Mouse (Mus musculus) spleen, adult 18-20 months (tissue): Measurements from ENCODE around the gene Dsel.

ENCODE experiments used
- DNase-seq, 2 experiments: peaks; one replicate each; pipeline ENCODE4 v3.0.0; 2022; ENCODE audit warnings: mixed read lengths in 2 of 2

Dsel gene

DNA sequence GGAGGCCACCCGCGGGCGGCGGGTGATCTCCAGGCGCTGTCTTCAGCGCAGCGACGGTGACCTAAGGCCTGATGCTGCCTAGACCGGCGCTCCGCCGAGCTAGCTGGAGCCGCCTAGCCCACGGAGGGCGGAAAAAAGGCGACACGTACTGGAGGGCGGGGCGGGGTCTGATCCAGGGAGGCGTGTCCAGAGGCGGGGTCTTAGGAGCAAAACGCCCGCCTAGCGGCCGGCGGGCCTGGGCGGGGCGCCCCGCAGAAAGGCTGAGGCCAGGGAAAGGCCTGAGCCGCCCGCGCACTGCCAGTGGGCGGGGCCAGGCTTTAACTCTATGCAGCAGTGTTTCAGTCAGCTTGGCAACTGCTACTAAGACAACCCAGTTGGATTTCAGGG lies at the start of gene Dsel:
TSS of gene Dsel (minus strand) at position 140 of the 387 bp plus-strand sequence.
- peak; percentile 72 to 80 for DNase-seq

GRCm38 (mm10) chr1:111911424-111911823 lies 46.7 kb upstream of the Dsel start:
- no peak for DNase-seq

DNA sequence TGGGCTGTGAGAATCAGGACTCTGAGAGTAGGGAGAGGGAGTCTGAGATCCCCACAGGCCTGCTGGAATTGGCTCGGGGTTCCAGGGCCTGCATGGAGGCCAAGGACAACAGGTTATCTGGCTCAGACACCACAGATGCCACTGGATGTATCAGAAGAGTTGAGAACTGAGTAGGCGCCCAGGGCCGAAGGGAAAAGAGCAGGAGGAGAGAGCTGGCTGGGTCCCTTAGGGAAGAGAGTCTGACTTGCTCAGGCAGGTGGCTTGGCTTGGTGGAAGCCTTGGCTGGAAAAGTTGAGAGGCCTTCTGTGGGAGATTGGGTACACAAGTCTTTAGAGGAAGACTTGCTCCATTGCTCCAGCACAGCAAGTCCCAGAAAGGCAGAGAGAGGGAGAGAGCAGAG lies 18.6 kb upstream of the Dsel start:
- no peak for DNase-seq

DNA sequence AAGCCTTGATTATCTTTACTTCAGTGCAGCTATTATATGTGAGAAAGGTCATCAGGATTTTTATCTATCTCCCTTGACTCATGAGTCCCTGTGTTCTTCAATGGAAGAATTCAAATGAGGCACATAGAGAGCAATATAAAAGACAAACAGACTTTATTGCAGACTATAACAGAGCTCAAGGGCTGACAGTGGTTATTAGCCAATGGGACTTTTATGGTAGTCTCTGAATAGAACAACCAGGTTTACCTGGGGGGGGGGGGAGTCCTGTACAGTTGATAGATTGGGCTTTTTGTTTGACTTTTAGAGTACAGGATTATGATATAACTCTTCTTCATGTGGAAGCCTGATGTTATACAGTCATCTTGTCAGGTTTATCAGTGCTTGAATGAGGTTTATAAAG lies 11.1 kb upstream of the Dsel start:
- DNase-seq: no peak

DNA sequence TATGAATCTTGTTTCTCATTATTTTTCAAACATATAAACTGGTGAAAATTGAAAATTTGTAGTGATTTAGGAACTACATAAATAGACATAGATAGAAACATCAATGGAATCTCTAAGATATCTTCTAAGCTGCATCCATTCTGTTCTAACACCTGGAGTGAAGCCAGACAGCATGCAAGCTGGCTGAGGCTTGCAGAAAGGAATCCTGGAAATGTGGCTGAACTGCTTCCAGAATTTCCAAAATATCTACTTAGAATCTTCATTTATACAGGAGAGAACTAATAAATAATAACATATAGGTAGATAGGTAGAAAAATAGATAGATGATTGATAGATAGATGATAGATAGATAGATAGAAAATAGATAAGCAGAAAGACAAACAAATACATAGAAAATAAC lies 8.5 kb upstream of the Dsel start:
- DNase-seq: no peak

DNA sequence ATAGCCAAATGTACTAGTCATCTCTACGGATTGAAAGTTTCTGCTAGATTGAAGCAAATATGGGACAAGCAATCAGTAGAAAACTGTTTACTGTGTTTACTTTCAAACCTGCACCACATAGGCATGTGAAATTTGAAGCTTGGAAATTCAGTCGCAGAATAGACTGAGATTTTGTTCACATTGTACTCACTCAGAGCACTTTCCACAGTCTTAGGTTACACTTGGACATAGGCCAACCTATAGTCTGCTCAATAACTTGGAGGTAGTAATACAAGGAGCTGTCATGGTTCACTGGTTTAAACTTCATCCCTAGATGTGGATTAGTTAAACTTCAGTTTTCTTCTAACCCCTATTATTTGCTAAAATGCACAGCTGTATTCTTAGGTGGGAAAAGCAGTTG lies 749 bp upstream of the Dsel start:
- no peak for DNase-seq

DNA sequence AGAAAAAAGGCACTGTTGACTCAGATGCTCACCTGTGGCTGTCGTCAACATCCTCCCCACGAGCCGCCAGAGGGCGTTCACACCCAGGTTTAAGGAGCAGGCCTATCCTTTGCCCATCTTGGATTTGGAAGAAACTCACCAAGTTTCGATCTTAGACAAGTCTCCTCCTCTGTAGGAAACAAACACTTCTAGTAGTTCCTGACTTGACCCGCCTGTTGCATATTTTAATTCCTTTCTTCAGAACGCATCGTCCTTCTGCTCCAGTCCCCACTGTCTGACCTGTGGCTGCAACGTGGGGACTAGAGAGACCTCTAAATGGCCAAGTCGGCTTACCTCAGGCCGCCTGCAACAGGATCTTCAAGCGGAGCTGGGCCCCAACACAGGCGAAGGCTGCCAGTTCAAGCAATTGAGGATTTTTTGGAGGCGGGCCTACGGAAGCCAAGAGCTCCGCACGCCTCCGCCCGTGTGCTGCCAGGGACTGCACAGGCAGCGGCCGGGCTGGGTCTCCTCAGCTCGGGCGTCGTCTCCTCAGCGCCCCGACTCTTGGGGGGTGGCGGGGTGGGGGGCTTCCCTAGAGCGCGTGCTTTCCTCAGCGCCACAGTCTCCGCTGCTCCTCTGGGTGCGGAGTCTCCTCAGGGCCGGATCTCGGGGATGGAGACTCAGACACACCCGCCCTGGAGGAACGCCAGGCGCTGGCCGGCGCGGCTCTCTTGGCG lies 497 bp downstream of the Dsel start:
- peak; percentile 15 to 46 for DNase-seq

- DNase-seq: no peak
These were observed 6.9 kb downstream of the Dsel start for GRCm38 (mm10) chr1:111857852-111858251.

DNA sequence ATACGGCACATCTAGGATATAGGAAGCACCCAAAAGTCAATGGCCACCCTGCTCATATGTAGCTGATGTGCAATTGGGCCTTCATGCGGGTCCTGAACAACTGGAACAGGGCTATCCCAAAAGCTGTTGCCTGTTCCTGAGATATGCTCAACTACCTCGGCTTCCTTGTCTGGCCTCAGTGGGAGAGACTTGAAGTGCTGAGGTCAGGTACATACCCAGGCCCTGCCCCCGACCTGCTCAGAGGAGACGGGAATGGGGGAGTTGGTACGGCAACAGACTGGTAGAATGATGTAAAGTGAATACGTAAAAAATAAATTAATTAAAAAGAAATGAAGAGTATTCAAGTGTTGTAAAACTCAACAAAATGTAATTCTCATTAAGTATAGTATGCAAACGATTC lies 12.3 kb downstream of the Dsel start:
- DNase-seq: no peak

- DNase-seq: no peak
These were observed 31.0 kb downstream of the Dsel start for GRCm38 (mm10) chr1:111833583-111834225.
